ENCODE assay signal across 8 mouse cellular contexts in genomic region chr16:87393813-87394548, GRCm38 (mm10). TPM values are rescaled to one million over a fixed set of nuclear protein-coding genes. Genes with fewer than 3 reads are reported as not detected.
A peak's percentile ranks its signal among the peaks of the same experiment; 100 is the strongest.
DNase-seq lines count a peak whose midpoint lies in the region.

No protein-coding gene starts in this region.

- peak; percentile 34 for DNase-seq in ovary, adult 18-20 months (ENCODE audit: low spot score)
- no peak for DNase-seq in ovary, postnatal 10 days (ENCODE audit: low spot score)
- peak; percentile 84 for DNase-seq in embryo, embryonic 10.5 days (ENCODE audit: low spot score)
- DNase-seq in gastrocnemius, postnatal 10 days: peak; percentile 48
- DNase-seq in hindlimb bud, embryonic 11.5 days (ENCODE audit: extremely low spot score, low read depth, low spot score): peak; percentile 33
- peak; percentile 55 for DNase-seq in left cerebral cortex, adult 11 months (ENCODE audit: low spot score)
- peak; percentile 45 to 65 for DNase-seq in lung, postnatal 4 days
- DNase-seq in right cerebral cortex, postnatal 25 days: peak; percentile 43

RNA-seq across cellular contexts. Expression of gene Ltn1, which starts 38.4 kb away (rescaled TPM):
- total RNA-seq in gastrocnemius, postnatal 10 days (2021): 10 to 100 TPM; 24.1 to 25.0 TPM

RNA-seq across cellular contexts. Expression of gene N6amt1, which starts 40.0 kb away (rescaled TPM):
- 10 to 100 TPM; 11.5 to 11.8 TPM for total RNA-seq in gastrocnemius, postnatal 10 days (2021)

RNA-seq across cellular contexts. Expression of gene Rwdd2b, which starts 46.4 kb away (rescaled TPM):
- 1 to 10 TPM; 4.1 to 5.1 TPM for total RNA-seq in gastrocnemius, postnatal 10 days (2021)
